Mouse (Mus musculus) gastrocnemius, postnatal 10 days (tissue): ENCODE data around the gene Itga3. TPM values are rescaled to one million over a fixed set of nuclear protein-coding genes. Genes with fewer than 3 reads are reported as not detected.

Source experiments
- DNase-seq: peaks from one replicate; pipeline ENCODE4 v3.0.0; 2021; ENCODE audit warnings: mixed read lengths
- total RNA-seq, 2 experiments: library from RNA; stranded (reverse); gene quantifications; 2 replicates each; pipeline ENCODE4 v1.2.3; 2021

Itga3 gene
- total RNA-seq, 2 experiments from 2014 or later = 3.4 to 4.6 TPM

DNA sequence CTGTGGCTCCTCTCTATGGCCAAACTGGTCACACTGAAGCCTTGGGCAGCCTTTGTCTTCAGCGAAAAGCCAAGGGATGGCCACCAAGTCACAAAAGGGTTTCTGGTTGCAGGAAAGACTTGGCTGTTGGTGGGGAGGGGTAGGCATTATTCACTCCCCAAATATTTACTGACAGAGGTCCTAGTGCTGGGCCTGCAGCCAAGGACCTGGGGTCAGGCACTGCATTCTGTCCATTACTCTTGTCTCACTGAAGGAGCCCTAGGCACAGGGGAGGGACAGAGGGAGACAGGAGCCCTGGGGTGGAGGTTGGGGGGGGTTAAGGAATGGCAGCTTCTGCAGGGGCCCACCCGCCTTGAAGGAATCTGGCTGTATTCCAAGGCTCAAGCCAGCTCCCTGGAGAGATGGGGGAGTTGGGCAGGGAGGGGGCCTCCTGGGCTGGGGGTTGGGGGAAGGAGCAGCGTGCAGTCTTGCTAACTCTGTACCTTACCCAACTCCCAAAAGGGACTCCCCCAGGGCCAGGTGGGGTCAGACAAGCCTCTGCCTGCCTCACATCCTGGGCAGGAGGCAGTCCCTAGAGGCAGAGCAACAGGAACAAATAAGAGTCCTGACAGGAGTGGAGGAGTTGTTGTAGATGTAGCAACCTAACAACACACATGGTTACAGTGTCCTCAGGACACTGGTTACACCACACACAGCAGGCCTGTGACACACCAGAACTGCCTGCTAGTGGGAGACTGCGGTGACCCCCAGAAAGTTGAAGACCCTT is 20.2 kb upstream of the Itga3 start:
- DNase-seq = no peak

DNA sequence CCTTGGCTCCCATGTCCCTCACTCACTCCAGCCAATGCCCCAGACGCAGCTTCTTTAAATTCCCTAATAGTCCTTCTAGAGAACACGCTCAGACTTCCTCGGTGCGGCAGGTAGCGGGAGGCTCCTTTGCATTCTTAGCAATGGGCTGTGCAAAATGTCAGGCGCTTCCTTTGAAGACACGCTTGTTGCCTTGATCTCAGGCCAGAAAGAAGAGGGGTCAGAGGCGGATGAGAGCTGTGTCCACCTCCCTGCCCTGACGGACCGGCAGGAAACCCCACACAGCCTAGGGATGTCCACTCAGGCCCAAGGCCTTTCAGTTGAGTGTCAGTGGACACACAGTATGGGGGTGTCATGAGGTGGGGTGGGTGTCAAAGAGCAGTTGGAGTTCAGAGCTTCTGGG is 19.0 kb upstream of the Itga3 start:
- no peak for DNase-seq

DNA sequence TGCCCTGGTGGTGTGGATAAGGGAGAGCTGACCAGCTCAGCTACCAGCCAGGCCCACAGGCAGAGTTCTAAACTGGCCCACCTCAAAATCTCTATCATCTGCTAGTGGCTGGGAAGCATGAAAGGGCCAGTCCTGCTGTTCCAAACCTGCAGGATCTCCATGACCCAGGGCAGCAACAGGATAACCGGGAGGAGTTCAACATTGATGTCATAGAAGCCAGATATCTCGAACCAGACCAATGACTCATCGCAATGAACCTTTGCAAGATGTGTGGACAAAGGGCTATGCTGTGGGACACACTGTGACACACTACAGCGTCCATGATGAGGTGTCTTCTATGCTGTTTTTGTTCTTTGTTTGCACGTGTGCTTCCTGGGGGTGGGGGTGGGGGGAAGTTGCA is 16.5 kb upstream of the Itga3 start:
- no peak for DNase-seq

GRCm38 (mm10) chr11:95088857-95089779 is 12.5 kb upstream of the Itga3 start:
- no peak for DNase-seq

DNA sequence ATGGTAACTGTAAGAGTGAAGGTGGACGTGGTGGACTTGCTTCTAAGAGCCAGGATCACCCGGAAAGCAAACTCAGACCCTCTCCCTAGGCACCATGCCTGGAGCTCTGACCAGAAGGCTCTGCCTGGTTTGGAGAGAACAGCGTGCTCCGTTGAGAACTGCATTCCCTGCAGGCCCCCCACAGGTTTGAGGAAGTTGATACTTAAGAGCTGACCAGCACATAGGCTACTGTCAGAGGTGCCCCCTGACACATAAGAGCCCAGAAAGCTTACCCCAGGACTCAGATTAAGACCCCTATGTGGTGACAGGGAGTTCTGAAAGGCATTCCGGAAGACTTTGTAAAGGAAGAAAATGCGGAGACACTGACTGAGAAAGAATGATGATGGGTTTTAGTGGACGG is 11.7 kb upstream of the Itga3 start:
- no peak for DNase-seq

DNA sequence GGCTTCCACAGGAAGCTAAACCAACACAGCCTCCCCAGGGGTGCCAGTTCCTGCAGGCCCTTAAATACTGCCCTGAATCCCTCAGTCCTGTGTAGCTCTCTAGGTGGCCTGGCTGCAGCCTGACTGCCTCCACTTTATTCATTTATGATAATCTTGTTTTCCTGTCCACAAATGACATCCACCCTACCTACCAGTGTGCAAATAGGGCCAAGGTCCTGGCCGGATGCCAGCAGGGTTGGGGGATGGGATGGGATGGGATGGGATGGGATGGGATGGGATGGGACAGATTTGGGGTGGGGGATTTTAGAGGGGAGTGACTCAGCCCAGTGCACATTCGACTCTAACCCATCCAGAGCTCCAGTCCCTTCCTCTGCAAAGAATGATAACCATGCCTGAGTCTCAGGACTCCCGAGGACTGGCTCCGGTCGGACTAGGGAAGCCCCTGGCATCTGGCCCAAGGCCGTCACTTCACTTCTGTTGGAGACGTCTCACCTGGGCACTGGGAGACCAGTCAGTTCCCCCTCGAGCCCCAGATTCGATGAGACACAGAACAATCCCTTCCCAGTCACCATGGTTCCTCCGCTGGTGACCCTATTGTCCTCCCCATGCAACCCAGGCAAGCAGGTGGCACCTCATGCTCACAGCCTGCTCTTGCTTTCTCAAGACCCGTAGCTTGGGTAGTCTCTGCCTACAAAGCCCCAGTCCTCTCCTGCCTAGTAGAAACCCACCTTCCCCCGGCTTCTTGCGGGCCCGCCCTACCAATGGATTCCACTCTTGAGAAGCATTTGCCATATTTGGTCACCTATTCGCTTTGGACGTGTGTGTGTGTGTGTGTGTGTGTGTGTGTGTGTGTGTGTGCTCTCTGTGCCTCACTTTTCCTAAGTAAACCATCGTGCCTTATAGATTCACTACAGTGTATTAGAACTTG is 11.0 kb upstream of the Itga3 start:
- no peak for DNase-seq

DNA sequence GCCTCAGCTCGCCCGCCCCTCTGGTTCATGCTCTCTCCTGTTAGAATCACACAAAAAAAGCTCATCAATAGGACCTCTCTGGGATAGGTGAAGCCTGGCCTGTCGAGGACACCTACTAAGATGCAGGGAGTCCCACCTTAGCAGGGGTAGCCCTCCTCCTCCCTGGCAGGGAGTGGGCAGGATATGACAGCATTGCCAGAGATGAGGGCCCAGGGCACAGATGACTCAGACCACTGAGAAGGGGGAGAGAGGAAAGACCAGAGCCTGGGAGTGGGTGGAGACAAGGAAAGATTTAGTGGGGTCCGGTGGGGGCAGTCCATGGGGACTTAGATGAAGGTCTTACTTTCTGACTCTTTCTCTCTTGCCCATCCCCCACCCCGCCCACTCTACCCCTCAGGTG is 9.6 kb upstream of the Itga3 start:
- no peak for DNase-seq

DNA sequence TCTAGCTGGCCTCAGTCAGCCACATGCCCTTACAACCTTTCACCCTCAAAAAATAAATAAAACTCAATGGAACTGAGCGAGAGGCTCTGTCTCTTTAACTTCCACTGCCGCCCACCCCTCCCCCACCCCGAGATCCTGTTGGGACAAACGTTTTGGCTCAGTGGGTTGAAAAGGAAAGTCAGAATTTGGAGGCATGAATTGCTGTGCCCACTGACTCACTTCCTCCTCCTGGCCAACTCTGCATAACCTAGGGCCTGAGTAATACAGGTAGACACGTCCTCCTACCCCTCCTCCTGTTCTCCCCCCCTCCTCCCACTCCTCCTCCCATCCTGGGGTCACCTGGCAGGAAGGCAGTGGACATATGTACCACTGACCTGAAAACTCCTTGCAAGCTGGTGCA is 9.1 kb upstream of the Itga3 start:
- no peak for DNase-seq

- no peak for DNase-seq
These were observed 8.3 kb upstream of the Itga3 start for GRCm38 (mm10) chr11:95084811-95085382.

DNA sequence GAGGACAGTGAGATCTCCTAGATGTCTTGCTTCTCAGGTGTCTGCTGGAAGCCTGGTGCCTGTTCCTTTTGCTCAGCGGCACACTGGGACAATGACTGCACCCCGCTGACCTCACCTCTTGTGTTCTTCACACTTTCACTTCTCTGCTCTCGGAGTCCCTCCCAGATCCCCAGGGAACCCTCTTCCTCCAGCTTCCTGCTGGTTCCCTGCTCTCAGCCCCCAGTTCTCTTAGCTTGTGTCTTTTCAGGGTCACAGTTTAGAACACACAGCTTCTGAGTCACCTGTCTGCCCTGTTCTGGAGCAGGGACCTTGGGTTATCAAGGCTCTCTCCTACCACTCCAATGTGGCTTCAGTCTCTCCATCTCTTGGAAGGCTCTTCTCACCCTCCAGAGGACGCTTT is 7.6 kb upstream of the Itga3 start:
- DNase-seq = no peak

DNA sequence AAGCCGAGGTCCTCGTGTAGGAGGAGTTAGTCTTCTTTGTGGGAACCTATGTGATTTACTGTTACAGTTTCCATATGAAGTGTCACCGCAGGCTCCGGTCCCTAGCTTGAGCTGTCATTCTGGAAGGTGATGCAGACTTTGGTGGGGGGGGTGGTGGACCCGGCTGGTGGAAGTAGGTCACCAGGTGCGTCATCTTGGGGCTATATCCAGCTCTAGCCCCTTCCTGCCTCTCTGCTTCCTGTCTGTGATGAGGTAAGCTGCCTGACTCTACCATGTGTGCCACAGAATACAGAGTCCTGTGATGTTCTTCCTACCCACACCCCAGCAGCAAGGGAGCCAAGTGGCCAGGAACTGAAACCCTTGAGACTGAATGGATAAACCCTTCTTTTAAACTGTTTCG is 6.3 kb upstream of the Itga3 start:
- no peak for DNase-seq

GRCm38 (mm10) chr11:95080783-95081182 is 4.2 kb upstream of the Itga3 start:
- no peak for DNase-seq

DNA sequence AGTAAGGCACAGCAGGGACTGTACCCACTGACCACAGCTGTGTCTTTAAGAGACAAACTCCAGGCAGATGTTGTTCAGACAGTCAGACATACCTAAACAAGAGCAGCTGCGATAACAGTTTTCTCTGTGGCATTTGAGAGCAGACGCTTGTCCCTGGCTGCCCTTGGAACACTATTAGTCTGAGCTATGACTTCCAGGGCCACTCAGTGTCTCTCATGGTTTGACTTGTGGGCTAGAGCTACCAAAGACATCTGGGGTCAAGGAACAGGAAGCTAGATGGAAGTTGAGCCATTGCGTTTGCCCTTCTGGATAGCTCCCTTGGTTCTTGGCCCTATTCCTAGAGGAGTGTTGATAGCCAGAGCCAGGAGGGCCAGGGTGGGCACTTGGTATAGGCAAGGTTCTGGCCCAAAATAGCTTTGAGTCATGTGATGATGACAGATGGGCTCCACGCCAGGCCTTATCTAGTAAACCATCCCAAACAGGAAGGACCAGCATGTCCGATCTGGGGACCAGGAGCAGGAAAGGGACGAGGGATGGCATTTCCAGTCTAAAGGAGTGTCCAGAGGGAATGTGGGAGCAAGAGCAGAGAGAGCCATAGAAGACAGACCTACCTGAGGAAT is 2.8 kb upstream of the Itga3 start:
- no peak for DNase-seq

DNA sequence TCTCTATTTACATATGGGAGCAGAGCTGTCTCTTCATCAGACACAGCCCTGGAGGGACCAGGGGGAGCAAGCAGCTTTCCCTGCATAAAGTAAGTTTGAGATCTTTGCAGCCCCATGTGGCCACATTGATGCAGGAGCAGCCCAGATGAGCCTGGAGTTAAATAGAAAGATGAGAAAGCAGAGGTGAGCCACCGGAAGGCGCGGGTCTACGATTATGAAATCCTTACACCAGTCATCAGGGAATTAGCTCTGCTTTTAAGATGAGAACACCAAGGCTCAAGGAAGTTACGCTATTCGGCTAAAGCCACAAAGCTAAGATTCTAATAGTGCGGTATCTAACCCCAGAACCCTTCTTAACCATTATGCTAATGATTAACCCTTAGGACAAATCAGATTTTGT is 1.4 kb upstream of the Itga3 start:
- DNase-seq = no peak

- DNase-seq = peak; percentile 31
These were observed 513 bp downstream of the Itga3 start for GRCm38 (mm10) chr11:95076041-95076535.

- no peak for DNase-seq
These were observed 1.2 kb downstream of the Itga3 start for GRCm38 (mm10) chr11:95075197-95076040.

GRCm38 (mm10) chr11:95074694-95075093 is 1.9 kb downstream of the Itga3 start:
- no peak for DNase-seq

- no peak for DNase-seq
These were observed 2.8 kb downstream of the Itga3 start for GRCm38 (mm10) chr11:95073835-95074234.

GRCm38 (mm10) chr11:95072804-95073203 is 3.8 kb downstream of the Itga3 start:
- peak; percentile 27 for DNase-seq

GRCm38 (mm10) chr11:95072136-95072535 is 4.5 kb downstream of the Itga3 start:
- no peak for DNase-seq
